Mouse (Mus musculus): ENCODE data around the gene Tenm2. TPM values are rescaled to one million over a fixed set of nuclear protein-coding genes. Genes with fewer than 3 reads are reported as not detected.

Gene Tenm2
- polyA plus RNA-seq, 1 experiment from 2014 or later, result not detected

- no peaks in the 10 kb centered on the region for H3K27me3 ChIP-seq (ENCODE audit: insufficient read depth, low read length)
- no peaks in the 10 kb centered on the region for H3K36me3 ChIP-seq (replicated peaks; ENCODE audit: insufficient read depth, low read length)
- TF ChIP-seq CTCF (IDR thresholded peaks at IDR 0.05; ENCODE audit: low read depth), result no peak
- no peak for TF ChIP-seq EP300 (IDR thresholded peaks at IDR 0.05; ENCODE audit: low read depth)
- no peak for ATAC-seq
- H3K9me3 ChIP-seq (ENCODE audit: low read length), result no peaks in the 10 kb centered on the region
- no peak for DNase-seq
- H3K4me2 ChIP-seq (ENCODE audit: low read depth, low read length), result no peak overlapping the region
- H3K9ac ChIP-seq (replicated peaks), result no peak overlapping the region
- H3K4me1 ChIP-seq (ENCODE audit: insufficient read depth), result no peaks in the 10 kb centered on the region
- no peak overlapping the region for H3K4me3 ChIP-seq (ENCODE audit: low read depth, low read length)
- 79% methylated on average over 18 of the region's 18 CpGs for WGBS (ENCODE audit: insufficient replicate concordance)
- H3K27ac ChIP-seq (ENCODE audit: low read depth), result no peak overlapping the region
Observed at GRCm38 (mm10) chr11:36243747-36244490, 991.8 kb downstream of the Tenm2 start.

GRCm38 (mm10) chr11:36238890-36239289 is 996.9 kb downstream of the Tenm2 start:
- DNase-seq, result no peak

GRCm38 (mm10) chr11:36228654-36229053 is 1007.1 kb downstream of the Tenm2 start:
- H3K9ac ChIP-seq (replicated peaks), result no peak overlapping the region
- H3K4me1 ChIP-seq (ENCODE audit: insufficient read depth), result no peaks in the 10 kb centered on the region
- no peak for ATAC-seq
- H3K36me3 ChIP-seq (replicated peaks; ENCODE audit: insufficient read depth, low read length), result no peaks in the 10 kb centered on the region
- H3K4me3 ChIP-seq (ENCODE audit: low read depth, low read length), result no peak overlapping the region
- 69% methylated on average over 11 of the region's 11 CpGs for WGBS (ENCODE audit: insufficient replicate concordance)
- no peaks in the 10 kb centered on the region for H3K9me3 ChIP-seq (ENCODE audit: low read length)
- no peak for TF ChIP-seq EP300 (IDR thresholded peaks at IDR 0.05; ENCODE audit: low read depth)
- TF ChIP-seq CTCF (IDR thresholded peaks at IDR 0.05; ENCODE audit: low read depth), result no peak
- no peaks in the 10 kb centered on the region for H3K27me3 ChIP-seq (ENCODE audit: insufficient read depth, low read length)
- no peak overlapping the region for H3K27ac ChIP-seq (ENCODE audit: low read depth)
- H3K4me2 ChIP-seq (ENCODE audit: low read depth, low read length), result no peak overlapping the region
- no peak for DNase-seq

More at GRCm38 (mm10) chr11:36238890-36239289, 996.9 kb downstream of the Tenm2 start:
- TF ChIP-seq EP300 (IDR thresholded peaks at IDR 0.05; ENCODE audit: low read depth) (no peak), CTCF (IDR thresholded peaks at IDR 0.05; ENCODE audit: low read depth) (no peak)
- Histone ChIP-seq H3K9ac (replicated peaks) (no peak overlapping the region), H3K4me3 (ENCODE audit: low read depth, low read length) (no peak overlapping the region), H3K4me1 (ENCODE audit: insufficient read depth) (no peaks in the 10 kb centered on the region), H3K36me3 (replicated peaks; ENCODE audit: insufficient read depth, low read length) (no peaks in the 10 kb centered on the region), H3K4me2 (ENCODE audit: low read depth, low read length) (no peak overlapping the region), H3K9me3 (ENCODE audit: low read length) (no peaks in the 10 kb centered on the region), H3K27ac (ENCODE audit: low read depth) (no peak overlapping the region), H3K27me3 (ENCODE audit: insufficient read depth, low read length) (no peaks in the 10 kb centered on the region)
- WGBS (ENCODE audit: insufficient replicate concordance), result 74% methylated on average over 9 of the region's 9 CpGs
- ATAC-seq, result no peak

- no peak overlapping the region for H3K27ac ChIP-seq (ENCODE audit: low read depth)
- H3K4me3 ChIP-seq (ENCODE audit: low read depth, low read length), result no peak overlapping the region
- no peaks in the 10 kb centered on the region for H3K4me1 ChIP-seq (ENCODE audit: insufficient read depth)
- no peak overlapping the region for H3K4me2 ChIP-seq (ENCODE audit: low read depth, low read length)
- no peaks in the 10 kb centered on the region for H3K27me3 ChIP-seq (ENCODE audit: insufficient read depth, low read length)
- no peak overlapping the region for H3K9ac ChIP-seq (replicated peaks)
- 67% methylated on average over 6 of the region's 6 CpGs for WGBS (ENCODE audit: insufficient replicate concordance)
- no peak for TF ChIP-seq CTCF (IDR thresholded peaks at IDR 0.05; ENCODE audit: low read depth)
- TF ChIP-seq EP300 (IDR thresholded peaks at IDR 0.05; ENCODE audit: low read depth), result no peak
- no peaks in the 10 kb centered on the region for H3K9me3 ChIP-seq (ENCODE audit: low read length)
- DNase-seq, result no peak
- no peak for ATAC-seq
- H3K36me3 ChIP-seq (replicated peaks; ENCODE audit: insufficient read depth, low read length), result no peaks in the 10 kb centered on the region
Observed at GRCm38 (mm10) chr11:36228196-36228595, 1007.6 kb downstream of the Tenm2 start.

GRCm38 (mm10) chr11:36226061-36226460 is 1009.7 kb downstream of the Tenm2 start:
- Histone ChIP-seq H3K9ac (replicated peaks) (no peak overlapping the region), H3K36me3 (replicated peaks; ENCODE audit: insufficient read depth, low read length) (no peaks in the 10 kb centered on the region), H3K4me3 (ENCODE audit: low read depth, low read length) (no peak overlapping the region), H3K4me2 (ENCODE audit: low read depth, low read length) (no peak overlapping the region), H3K4me1 (ENCODE audit: insufficient read depth) (no peaks in the 10 kb centered on the region), H3K27ac (ENCODE audit: low read depth) (no peak overlapping the region), H3K9me3 (ENCODE audit: low read length) (no peaks in the 10 kb centered on the region), H3K27me3 (ENCODE audit: insufficient read depth, low read length) (no peaks in the 10 kb centered on the region)
- TF ChIP-seq EP300 (IDR thresholded peaks at IDR 0.05; ENCODE audit: low read depth) (no peak), CTCF (IDR thresholded peaks at IDR 0.05; ENCODE audit: low read depth) (no peak)
- no peak for DNase-seq
- WGBS (ENCODE audit: insufficient replicate concordance), result 38% methylated on average over 3 of the region's 3 CpGs
- ATAC-seq, result no peak

GRCm38 (mm10) chr11:36223716-36224439 is 1011.9 kb downstream of the Tenm2 start:
- TF ChIP-seq EP300 (IDR thresholded peaks at IDR 0.05; ENCODE audit: low read depth), result no peak
- TF ChIP-seq CTCF (IDR thresholded peaks at IDR 0.05; ENCODE audit: low read depth), result no peak
- Histone ChIP-seq H3K9me3 (ENCODE audit: low read length) (no peaks in the 10 kb centered on the region), H3K4me1 (ENCODE audit: insufficient read depth) (no peaks in the 10 kb centered on the region), H3K9ac (replicated peaks) (no peak overlapping the region), H3K27ac (ENCODE audit: low read depth) (no peak overlapping the region), H3K27me3 (ENCODE audit: insufficient read depth, low read length) (no peaks in the 10 kb centered on the region), H3K4me3 (ENCODE audit: low read depth, low read length) (no peak overlapping the region), H3K4me2 (ENCODE audit: low read depth, low read length) (no peak overlapping the region), H3K36me3 (replicated peaks; ENCODE audit: insufficient read depth, low read length) (no peaks in the 10 kb centered on the region)
- ATAC-seq (no peak), DNase-seq (no peak)
- 76% methylated on average over 7 of the region's 7 CpGs for WGBS (ENCODE audit: insufficient replicate concordance)
